8 mouse cellular contexts compared by ENCODE assay signal in genomic region chr5:112324637-112325545, GRCm38 (mm10). TPM values are rescaled to one million over a fixed set of nuclear protein-coding genes. Genes with fewer than 3 reads are reported as not detected.
DNase-seq lines count a peak whose midpoint lies in the region; ATAC-seq and TF ChIP-seq lines count a peak whose summit lies in the region.

No protein-coding gene starts in this region.

- peaks cover 26% of the 10 kb centered on the region for H3K27me3 ChIP-seq in CH12.LX (replicated peaks)
- no peaks in the 10 kb centered on the region for H3K27me3 ChIP-seq in forebrain, embryonic 15.5 days
- no peaks in the 10 kb centered on the region for H3K27me3 ChIP-seq in intestine, embryonic 16.5 days (replicated peaks; ENCODE audit: control insufficient read depth, insufficient read depth, low read length)
- H3K27me3 ChIP-seq in neural tube, embryonic 13.5 days, result no peaks in the 10 kb centered on the region

- TF ChIP-seq CTCF in CH12.LX (conservative IDR thresholded peaks at IDR 0.05 in 1 of 2, IDR thresholded peaks at IDR 0.05 in 1 of 2; ENCODE audit: low read depth in 2 of 2, low read length in 2 of 2), result no peak
- no peak for TF ChIP-seq CTCF in lung, adult 2 months (IDR thresholded peaks at IDR 0.05; ENCODE audit: insufficient read depth, low read length)

- H3K4me3 ChIP-seq in CH12.LX (replicated peaks in 1 of 3; ENCODE audit: low read depth in 2 of 3, low read length in 2 of 3, poor library complexity in 1 of 3), result peak overlapping the region; percentile 56 to 100 (median 84)
- peak overlapping the region; percentile 96; the same call in 1 of the 2 replicates for H3K4me3 ChIP-seq in forebrain, embryonic 15.5 days
- H3K4me3 ChIP-seq in intestine, embryonic 16.5 days (ENCODE audit: low read length), result peak overlapping the region; percentile 94
- peak overlapping the region; percentile 35 for H3K4me3 ChIP-seq in lung, adult 2 months (replicated peaks; ENCODE audit: extremely low read depth, low read depth, low read length)
- peak overlapping the region; percentile 98 for H3K4me3 ChIP-seq in neural tube, embryonic 13.5 days

- TF ChIP-seq POLR2A in CH12.LX (IDR thresholded peaks at IDR 0.05; ENCODE audit: low read depth, low read length), result peak; percentile 58
- peak; percentile 12; the same call in 1 of the 2 replicates for TF ChIP-seq POLR2A in lung, adult 2 months (IDR thresholded peaks at IDR 0.05; ENCODE audit: borderline replicate concordance, extremely low read depth, low read depth, low read length)

- peak; percentile 86 for DNase-seq in CH12.LX (ENCODE audit: extremely low read depth)
- peak; percentile 62 for DNase-seq in adrenal gland, postnatal 25 days
- DNase-seq in lung, adult 2 months, result no peak
- DNase-seq in left cerebral cortex, adult 18-20 months (ENCODE audit: low spot score in 2 of 2), result no peak
- DNase-seq in frontal cortex, postnatal 14 days (ENCODE audit: low spot score in 2 of 2), result no peak

- 36% methylated on average over 24 of the region's 24 CpGs for WGBS in forebrain, embryonic 15.5 days
- WGBS in intestine, embryonic 16.5 days, result 16% methylated on average over 24 of the region's 24 CpGs
- WGBS in lung, adult 2 months, result 13% methylated on average over 24 of the region's 24 CpGs
- WGBS in neural tube, embryonic 13.5 days, result 27% methylated on average over 24 of the region's 24 CpGs

- H3K4me1 ChIP-seq in CH12.LX (ENCODE audit: control insufficient read depth in 1 of 2, insufficient read depth in 2 of 2), result peaks cover 3 to 27% of the 10 kb centered on the region in 2 experiments; a peak in 3 of 4 replicates
- peaks cover 18% of the 10 kb centered on the region for H3K4me1 ChIP-seq in forebrain, embryonic 15.5 days
- peaks cover 9% of the 10 kb centered on the region; the same call in 1 of the 2 replicates for H3K4me1 ChIP-seq in intestine, embryonic 16.5 days (ENCODE audit: control insufficient read depth, insufficient read depth, low read length)
- H3K4me1 ChIP-seq in lung, adult 2 months (ENCODE audit: control insufficient read depth, insufficient read depth, low read length), result peaks cover 5% of the 10 kb centered on the region; the same call in 1 of the 2 replicates
- peaks cover 25% of the 10 kb centered on the region for H3K4me1 ChIP-seq in neural tube, embryonic 13.5 days (replicated peaks)

- TF ChIP-seq RAD21 in CH12.LX (IDR thresholded peaks at IDR 0.05; ENCODE audit: low read depth, low read length), result no peak; the same call in 1 of the 2 replicates

- in situ Hi-C loops in CH12.LX (cut with MboI; ENCODE audit: low pct_ligation_motif_present, low pct_unique_long_range_greater_than_20kb, low sequenced_read_pairs), result loop anchor here (10.0 kb wide), 1 partner anchor 50 kb away; the partner anchor contains the start of gene Tpst2

- H3K9ac ChIP-seq in CH12.LX (ENCODE audit: insufficient read depth, low read depth), result peak overlapping the region; percentile 50
- H3K9ac ChIP-seq in forebrain, embryonic 15.5 days (replicated peaks), result no peak overlapping the region
- H3K9ac ChIP-seq in intestine, embryonic 16.5 days (ENCODE audit: low read depth, low read length), result peak overlapping the region; percentile 56
- no peak overlapping the region for H3K9ac ChIP-seq in neural tube, embryonic 13.5 days

- peaks cover 19 to 26% of the 10 kb centered on the region in 2 experiments for H3K36me3 ChIP-seq in CH12.LX (replicated peaks in 1 of 2; ENCODE audit: control insufficient read depth in 1 of 2, insufficient read depth in 1 of 2, low read length in 1 of 2)
- peaks cover 7% of the 10 kb centered on the region for H3K36me3 ChIP-seq in forebrain, embryonic 15.5 days
- H3K36me3 ChIP-seq in intestine, embryonic 16.5 days (ENCODE audit: control insufficient read depth, insufficient read depth, low read length), result no peaks in the 10 kb centered on the region; the same call in 1 of the 2 replicates
- H3K36me3 ChIP-seq in neural tube, embryonic 13.5 days, result peaks cover 21% of the 10 kb centered on the region

- TF ChIP-seq EP300 in CH12.LX (IDR thresholded peaks at IDR 0.05; ENCODE audit: low read length), result no peak

- peaks cover 4% of the 10 kb centered on the region for H3K9me3 ChIP-seq in CH12.LX (replicated peaks; ENCODE audit: low read length)
- no peaks in the 10 kb centered on the region for H3K9me3 ChIP-seq in forebrain, embryonic 15.5 days
- no peaks in the 10 kb centered on the region for H3K9me3 ChIP-seq in intestine, embryonic 16.5 days (ENCODE audit: control insufficient read depth, low read length)
- H3K9me3 ChIP-seq in neural tube, embryonic 13.5 days, result no peaks in the 10 kb centered on the region

- peaks cover 17% of the 10 kb centered on the region for H3K79me2 ChIP-seq in CH12.LX (replicated peaks; ENCODE audit: control insufficient read depth, extremely low read depth, insufficient read depth, poor library complexity, severe bottlenecking)

- H3K4me2 ChIP-seq in CH12.LX (ENCODE audit: insufficient read depth, low read depth, poor library complexity, severe bottlenecking), result peak overlapping the region; percentile 87
- peak overlapping the region; percentile 74 for H3K4me2 ChIP-seq in forebrain, embryonic 15.5 days (replicated peaks)
- peak overlapping the region; percentile 57 for H3K4me2 ChIP-seq in intestine, embryonic 16.5 days (ENCODE audit: low read depth, low read length)
- H3K4me2 ChIP-seq in neural tube, embryonic 13.5 days, result peak overlapping the region; percentile 86

- ATAC-seq in forebrain, embryonic 15.5 days (replicated peaks), result 0 out of 2 replicates have a peak, but pooled peaks have one; percentile 18
- ATAC-seq in intestine, embryonic 16.5 days, result peak; percentile 83
- 0 out of 2 replicates have a peak, but pooled peaks have one; percentile 34 for ATAC-seq in neural tube, embryonic 13.5 days (ENCODE audit: low read depth)

- H3K27ac ChIP-seq in CH12.LX (ENCODE audit: insufficient read depth, low read depth), result peak overlapping the region; percentile 30; the same call in 1 of the 2 replicates
- H3K27ac ChIP-seq in forebrain, embryonic 15.5 days (replicated peaks), result no peak overlapping the region
- peak overlapping the region; percentile 75 for H3K27ac ChIP-seq in intestine, embryonic 16.5 days (ENCODE audit: low read length)
- peak overlapping the region; percentile 90; the same call in 1 of the 2 replicates for H3K27ac ChIP-seq in neural tube, embryonic 13.5 days (replicated peaks)

- dilution Hi-C loops in CH12.LX (cut with MboI; ENCODE audit: extremely low pct_ligation_motif_present, extremely low pct_unique_long_range_greater_than_20kb, low sequenced_read_pairs), result no loop called here

RNA-seq across cellular contexts. Expression of gene Tfip11, which starts 1.3 kb away (rescaled TPM):
- total RNA-seq in CH12.LX (2012; rRNA removed), result 23.8 and 29.0 TPM in 2 replicates
- total RNA-seq in CH12.LX (2014; rRNA removed), result 6.6 and 8.8 TPM in 2 replicates
- polyA plus RNA-seq in CH12.LX (2012; ENCODE audit: insufficient read length, low read depth), result 28.6 and 31.7 TPM in 2 replicates
- total RNA-seq in adrenal gland, postnatal 25 days (2021), result 33.3 and 38.6 TPM in 2 replicates
- 33.9 and 34.4 TPM in 2 replicates for polyA plus RNA-seq in forebrain, embryonic 15.5 days (2015; fragmentation: Nextera tagmentation; extraction: Ambion mirVana)
- polyA plus RNA-seq in intestine, embryonic 16.5 days (2015; fragmentation: Nextera tagmentation; extraction: Ambion mirVana), result 26.6 and 26.8 TPM in 2 replicates
- polyA plus RNA-seq in lung, adult 2 months (2012; rRNA removed), result 33.5 and 36.2 TPM in 2 replicates
- polyA plus RNA-seq in neural tube, embryonic 13.5 days (2015; fragmentation: Nextera tagmentation; extraction: Ambion mirVana), result 29.7 and 34.2 TPM in 2 replicates
- 10 to 100 TPM; 40.6 to 45.7 TPM for total RNA-seq in left cerebral cortex, adult 18-20 months (2021)

RNA-seq across cellular contexts. Expression of gene Srrd, which starts 17.9 kb away (rescaled TPM):
- total RNA-seq in CH12.LX (2012; rRNA removed) (22.3 and 23.7 TPM in 2 replicates), CH12.LX (2014; rRNA removed) (31.7 and 32.7 TPM in 2 replicates)
- polyA plus RNA-seq in CH12.LX (2012; ENCODE audit: insufficient read length, low read depth), result 23.4 and 27.1 TPM in 2 replicates
- 22.4 and 29.1 TPM in 2 replicates for total RNA-seq in adrenal gland, postnatal 25 days (2021)
- polyA plus RNA-seq in forebrain, embryonic 15.5 days (2015; fragmentation: Nextera tagmentation; extraction: Ambion mirVana), result 54.0 and 57.5 TPM in 2 replicates
- 28.5 and 30.4 TPM in 2 replicates for polyA plus RNA-seq in intestine, embryonic 16.5 days (2015; fragmentation: Nextera tagmentation; extraction: Ambion mirVana)
- 34.6 and 38.4 TPM in 2 replicates for polyA plus RNA-seq in lung, adult 2 months (2012; rRNA removed)
- polyA plus RNA-seq in neural tube, embryonic 13.5 days (2015; fragmentation: Nextera tagmentation; extraction: Ambion mirVana), result 53.9 and 54.4 TPM in 2 replicates
- total RNA-seq in left cerebral cortex, adult 18-20 months (2021), result 10 to 100 TPM; 19.2 to 23.7 TPM

RNA-seq across cellular contexts. Expression of gene Hps4, which starts 18.0 kb away (rescaled TPM):
- total RNA-seq in CH12.LX (2012; rRNA removed), result 22.5 and 23.0 TPM in 2 replicates
- 9.5 and 10.0 TPM in 2 replicates for total RNA-seq in CH12.LX (2014; rRNA removed)
- polyA plus RNA-seq in CH12.LX (2012; ENCODE audit: insufficient read length, low read depth), result 13.9 and 18.3 TPM in 2 replicates
- 32.8 and 36.7 TPM in 2 replicates for total RNA-seq in adrenal gland, postnatal 25 days (2021)
- 33.4 and 33.8 TPM in 2 replicates for polyA plus RNA-seq in forebrain, embryonic 15.5 days (2015; fragmentation: Nextera tagmentation; extraction: Ambion mirVana)
- 47.1 and 48.4 TPM in 2 replicates for polyA plus RNA-seq in intestine, embryonic 16.5 days (2015; fragmentation: Nextera tagmentation; extraction: Ambion mirVana)
- polyA plus RNA-seq in lung, adult 2 months (2012; rRNA removed), result 34.7 and 40.9 TPM in 2 replicates
- polyA plus RNA-seq in neural tube, embryonic 13.5 days (2015; fragmentation: Nextera tagmentation; extraction: Ambion mirVana), result 37.6 and 37.8 TPM in 2 replicates
- 10 to 100 TPM; 26.0 to 33.1 TPM for total RNA-seq in left cerebral cortex, adult 18-20 months (2021)

RNA-seq across cellular contexts. Expression of gene Gm6583, which starts 30.9 kb away (rescaled TPM):
- total RNA-seq in CH12.LX (2012; rRNA removed) (not detected in 2 replicates), CH12.LX (2014; rRNA removed) (not detected in 2 replicates)
- polyA plus RNA-seq in CH12.LX (2012; ENCODE audit: insufficient read length, low read depth), result not detected in 2 replicates
- 0.36 TPM in 1 of 2 replicates, not detected in the other for total RNA-seq in adrenal gland, postnatal 25 days (2021)
- 0.08 and 0.27 TPM in 2 replicates for polyA plus RNA-seq in forebrain, embryonic 15.5 days (2015; fragmentation: Nextera tagmentation; extraction: Ambion mirVana)
- 0.06 and 0.22 TPM in 2 replicates for polyA plus RNA-seq in intestine, embryonic 16.5 days (2015; fragmentation: Nextera tagmentation; extraction: Ambion mirVana)
- 0.06 TPM in 1 of 2 replicates, not detected in the other for polyA plus RNA-seq in lung, adult 2 months (2012; rRNA removed)
- polyA plus RNA-seq in neural tube, embryonic 13.5 days (2015; fragmentation: Nextera tagmentation; extraction: Ambion mirVana), result 0.08 and 0.26 TPM in 2 replicates
- total RNA-seq in left cerebral cortex, adult 18-20 months (2021), result not detected

RNA-seq across cellular contexts. Expression of gene Tpst2, which starts 48.4 kb away (rescaled TPM):
- total RNA-seq in CH12.LX (2012; rRNA removed), result 20.6 and 20.7 TPM in 2 replicates
- 12.6 and 13.3 TPM in 2 replicates for total RNA-seq in CH12.LX (2014; rRNA removed)
- polyA plus RNA-seq in CH12.LX (2012; ENCODE audit: insufficient read length, low read depth), result 10.8 and 15.6 TPM in 2 replicates
- total RNA-seq in adrenal gland, postnatal 25 days (2021), result 144 and 210 TPM in 2 replicates
- 28.8 and 29.5 TPM in 2 replicates for polyA plus RNA-seq in forebrain, embryonic 15.5 days (2015; fragmentation: Nextera tagmentation; extraction: Ambion mirVana)
- 47.4 and 52.0 TPM in 2 replicates for polyA plus RNA-seq in intestine, embryonic 16.5 days (2015; fragmentation: Nextera tagmentation; extraction: Ambion mirVana)
- polyA plus RNA-seq in lung, adult 2 months (2012; rRNA removed), result 122 and 144 TPM in 2 replicates
- polyA plus RNA-seq in neural tube, embryonic 13.5 days (2015; fragmentation: Nextera tagmentation; extraction: Ambion mirVana), result 28.9 and 29.5 TPM in 2 replicates
- 10 to 100 TPM; 29.6 to 39.3 TPM for total RNA-seq in left cerebral cortex, adult 18-20 months (2021)

Comparison
In these comparisons a context has a peak if more than half of its experiments do, and no peak if none do; other contexts are left out.
1. DNase-seq: peak in CH12.LX (single experiment) and adrenal gland, postnatal 25 days (single experiment); none in lung, adult 2 months (single experiment), left cerebral cortex, adult 18-20 months (0 of 2) and frontal cortex, postnatal 14 days (0 of 2).
2. H3K4me3 ChIP-seq: peak in every context shown above with its lines; median percentile 98 in neural tube, embryonic 13.5 days; 96 in forebrain, embryonic 15.5 days; 94 in intestine, embryonic 16.5 days; 84 in CH12.LX; 35 in lung, adult 2 months.
3. H3K9ac ChIP-seq: peak in CH12.LX (single experiment) and intestine, embryonic 16.5 days (single experiment); none in forebrain, embryonic 15.5 days (single experiment) and neural tube, embryonic 13.5 days (single experiment).
4. ATAC-seq: peak in every context shown above with its lines; median percentile 83 in intestine, embryonic 16.5 days; 34 in neural tube, embryonic 13.5 days; 18 in forebrain, embryonic 15.5 days.
5. Peak in every context shown above with its lines, with median percentiles within 50 percentile points of each other: H3K4me2 ChIP-seq.